8 mouse cellular contexts compared by ENCODE assay signal in the genomic region with DNA sequence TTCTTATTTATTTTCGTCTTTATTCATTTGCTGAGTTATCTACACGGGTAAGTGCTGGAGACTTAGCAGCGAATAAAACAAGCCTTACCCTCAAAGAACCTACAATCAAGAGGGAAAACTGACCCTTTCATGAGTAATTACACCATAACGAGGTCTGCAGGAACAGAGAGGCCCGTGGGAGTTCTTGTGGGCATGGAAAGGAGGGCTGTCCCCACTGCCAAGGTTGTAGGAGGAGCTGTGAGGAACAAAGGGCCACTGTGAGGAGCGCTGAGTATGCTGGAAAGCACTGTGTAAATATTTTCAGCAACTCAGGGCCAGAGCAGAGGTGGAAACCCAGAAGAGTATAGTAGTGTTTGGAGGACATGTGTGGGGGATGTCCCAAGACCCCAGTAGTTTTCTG.
DNase-seq lines count a peak whose midpoint lies in the region; ATAC-seq and TF ChIP-seq lines count a peak whose summit lies in the region.

No protein-coding gene starts in this region.

- no peaks in the 10 kb centered on the region for H3K4me1 ChIP-seq in kidney, postnatal 0 days (replicated peaks; ENCODE audit: insufficient read depth, low read length)
- H3K4me1 ChIP-seq in embryonic facial prominence, embryonic 12.5 days: peaks cover 66% of the 10 kb centered on the region
- peaks cover 13% of the 10 kb centered on the region; the same call in 1 of the 2 replicates for H3K4me1 ChIP-seq in intestine, embryonic 15.5 days (replicated peaks)
- peaks cover 24% of the 10 kb centered on the region for H3K4me1 ChIP-seq in midbrain, embryonic 12.5 days

- no peak for TF ChIP-seq CTCF in kidney, postnatal 0 days (IDR thresholded peaks at IDR 0.05; ENCODE audit: low read depth)

- no peaks in the 10 kb centered on the region for H3K27me3 ChIP-seq in kidney, postnatal 0 days (ENCODE audit: insufficient read depth, low read length)
- H3K27me3 ChIP-seq in embryonic facial prominence, embryonic 12.5 days: no peaks in the 10 kb centered on the region
- H3K27me3 ChIP-seq in intestine, embryonic 15.5 days (replicated peaks): no peaks in the 10 kb centered on the region
- no peaks in the 10 kb centered on the region for H3K27me3 ChIP-seq in midbrain, embryonic 12.5 days

- no peak overlapping the region for H3K4me3 ChIP-seq in kidney, postnatal 0 days (replicated peaks; ENCODE audit: low read depth, low read length)
- no peak overlapping the region for H3K4me3 ChIP-seq in embryonic facial prominence, embryonic 12.5 days
- no peak overlapping the region for H3K4me3 ChIP-seq in intestine, embryonic 15.5 days (replicated peaks)
- no peak overlapping the region for H3K4me3 ChIP-seq in midbrain, embryonic 12.5 days

- ATAC-seq in kidney, postnatal 0 days (replicated peaks; ENCODE audit: low FRiP score, low read depth): no peak; the same call in 1 of the 2 replicates
- ATAC-seq in embryonic facial prominence, embryonic 12.5 days (ENCODE audit: insufficient number of reproducible peaks, insufficient read depth, low FRiP score, low TSS enrichment): peak; percentile 70
- peak; percentile 87 for ATAC-seq in intestine, embryonic 15.5 days
- peak; percentile 89 for ATAC-seq in midbrain, embryonic 12.5 days (ENCODE audit: low FRiP score, low read depth)
- ATAC-seq in erythroid progenitor cell, adult 5-6 weeks (replicated peaks; ENCODE audit: low FRiP score, poor library complexity, severe bottlenecking): no peak

- DNase-seq in kidney, postnatal 0 days (ENCODE audit: low spot score): peak; percentile 77
- no peak for DNase-seq in kidney, adult 11 months
- DNase-seq in urinary bladder, postnatal 10 days (ENCODE audit: low spot score): no peak
- no peak for DNase-seq in cerebellum, adult 8-10 months

- 20% methylated on average over 6 of the region's 6 CpGs for WGBS in kidney, postnatal 0 days
- WGBS in embryonic facial prominence, embryonic 12.5 days: 13% methylated on average over 6 of the region's 6 CpGs
- 18% methylated on average over 6 of the region's 6 CpGs for WGBS in intestine, embryonic 15.5 days
- 39% methylated on average over 6 of the region's 6 CpGs for WGBS in midbrain, embryonic 12.5 days

- no peak overlapping the region for H3K4me2 ChIP-seq in kidney, postnatal 0 days (ENCODE audit: low read length)
- H3K4me2 ChIP-seq in embryonic facial prominence, embryonic 12.5 days (replicated peaks): no peak overlapping the region
- no peak overlapping the region for H3K4me2 ChIP-seq in intestine, embryonic 15.5 days (replicated peaks)
- H3K4me2 ChIP-seq in midbrain, embryonic 12.5 days (replicated peaks): no peak overlapping the region

- no peaks in the 10 kb centered on the region for H3K36me3 ChIP-seq in kidney, postnatal 0 days (ENCODE audit: insufficient read depth, low read length)
- H3K36me3 ChIP-seq in embryonic facial prominence, embryonic 12.5 days: no peaks in the 10 kb centered on the region
- H3K36me3 ChIP-seq in intestine, embryonic 15.5 days: no peaks in the 10 kb centered on the region
- H3K36me3 ChIP-seq in midbrain, embryonic 12.5 days: no peaks in the 10 kb centered on the region

- no peaks in the 10 kb centered on the region for H3K9me3 ChIP-seq in kidney, postnatal 0 days (replicated peaks; ENCODE audit: low read length)
- H3K9me3 ChIP-seq in embryonic facial prominence, embryonic 12.5 days: no peaks in the 10 kb centered on the region
- no peaks in the 10 kb centered on the region for H3K9me3 ChIP-seq in intestine, embryonic 15.5 days
- H3K9me3 ChIP-seq in midbrain, embryonic 12.5 days: no peaks in the 10 kb centered on the region

- H3K9ac ChIP-seq in kidney, postnatal 0 days (ENCODE audit: low read depth, low read length): no peak overlapping the region
- H3K9ac ChIP-seq in embryonic facial prominence, embryonic 12.5 days: no peak overlapping the region
- no peak overlapping the region for H3K9ac ChIP-seq in intestine, embryonic 15.5 days
- H3K9ac ChIP-seq in midbrain, embryonic 12.5 days (replicated peaks): no peak overlapping the region

- H3K27ac ChIP-seq in kidney, postnatal 0 days: peak overlapping the region; percentile 1
- peak overlapping the region; percentile 91 for H3K27ac ChIP-seq in embryonic facial prominence, embryonic 12.5 days
- H3K27ac ChIP-seq in intestine, embryonic 15.5 days: 0 out of 2 replicates have a peak overlapping the region, but pooled peaks have one; percentile 1
- H3K27ac ChIP-seq in midbrain, embryonic 12.5 days (replicated peaks): peak overlapping the region; percentile 75

Comparison
In these comparisons a context has a peak if more than half of its experiments do, and no peak if none do; other contexts are left out.
1. ATAC-seq: peak in embryonic facial prominence, embryonic 12.5 days (single experiment), intestine, embryonic 15.5 days (single experiment) and midbrain, embryonic 12.5 days (single experiment); none in kidney, postnatal 0 days (single experiment) and erythroid progenitor cell, adult 5-6 weeks (single experiment).
2. H3K27ac ChIP-seq: peak in every context shown above with its lines; median percentile 91 in embryonic facial prominence, embryonic 12.5 days; 75 in midbrain, embryonic 12.5 days; 1 in kidney, postnatal 0 days; 1 in intestine, embryonic 15.5 days.